Mouse (Mus musculus) intestine, embryonic 15.5 days (tissue): ENCODE measurements around the gene Spred1. TPM values are rescaled to one million over a fixed set of nuclear protein-coding genes. Genes with fewer than 3 reads are reported as not detected.
A peak's percentile ranks its signal among the peaks of the same experiment; 100 is the strongest.

Source experiments
- ATAC-seq: fragments of 200-750 bp; cut with Nextera tagmentation; 2 replicates; pipeline ENCODE4 v1.8.0; 2017; ENCODE audit warnings: moderate TSS enrichment, moderate library complexity
- H3K27ac ChIP-seq: fragments of 300-500 bp; sonication (generic); 2 replicates; pipeline ENCODE4 v1.5.1; 2015; ENCODE audit warnings: mild to moderate bottlenecking, inconsistent platforms
- H3K27me3 ChIP-seq: fragments of 300-500 bp; sonication (generic); replicated peaks from 2 replicates; pipeline ENCODE4 v1.6.1; 2015; ENCODE audit warnings: inconsistent platforms
- H3K36me3 ChIP-seq: fragments of 300-500 bp; sonication (generic); 2 replicates; pipeline ENCODE4 v1.6.1; 2015; ENCODE audit warnings: inconsistent platforms
- H3K4me1 ChIP-seq: fragments of 300-500 bp; sonication (generic); replicated peaks from 2 replicates; pipeline ENCODE4 v1.6.1; 2015; ENCODE audit warnings: inconsistent platforms
- H3K4me2 ChIP-seq: fragments of 300-500 bp; sonication (generic); replicated peaks from 2 replicates; pipeline ENCODE4 v1.6.1; 2015; ENCODE audit warnings: mild to moderate bottlenecking, inconsistent platforms
- H3K4me3 ChIP-seq: fragments of 300-500 bp; sonication (generic); replicated peaks from 2 replicates; pipeline ENCODE4 v1.5.1; 2015; ENCODE audit warnings: inconsistent platforms
- H3K9ac ChIP-seq: fragments of 300-500 bp; sonication (generic); 2 replicates; pipeline ENCODE4 v1.6.1; 2015; ENCODE audit warnings: inconsistent platforms
- H3K9me3 ChIP-seq: fragments of 300-500 bp; sonication (generic); 2 replicates; pipeline ENCODE4 v1.6.1; 2016; ENCODE audit warnings: inconsistent platforms
- WGBS: fragments of 180-500 bp; shearing (Covaris S2); methylation state at CpG from one replicate; pipeline ENCODE4 v1.1.7; 2015; 5-methylcytosine and 5-hydroxymethylcytosine counted together
- polyA plus RNA-seq: library from polyadenylated mRNA; unstranded; fragments of >200 nt; fragmentation: Nextera tagmentation; extraction: Ambion mirVana; gene quantifications from 2 replicates; pipeline ENCODE4 v1.2.1, GENCODE M21; 2015

The Spred1 gene
- polyA plus RNA-seq, 1 experiment from 2014 or later = 13.0 TPM

- Histone ChIP-seq H3K27ac (no peak overlapping the region), H3K9ac (no peak overlapping the region), H3K4me3 (no peak overlapping the region), H3K36me3 (no peaks in the 10 kb centered on the region), H3K27me3 (no peaks in the 10 kb centered on the region), H3K9me3 (no peaks in the 10 kb centered on the region), H3K4me1 (no peaks in the 10 kb centered on the region), H3K4me2 (no peak overlapping the region)
- WGBS = 50% methylated on average over 10 of the region's 10 CpGs
- no peak for ATAC-seq
These were observed 21.9 kb upstream of the Spred1 start for GRCm38 (mm10) chr2:117099316-117099715.

- H3K4me2 ChIP-seq = no peak overlapping the region
- 34% methylated on average over 4 of the region's 4 CpGs for WGBS
- no peak overlapping the region for H3K4me3 ChIP-seq
These were observed 17.7 kb upstream of the Spred1 start for GRCm38 (mm10) chr2:117103461-117103860.

GRCm38 (mm10) chr2:117105407-117105806 is 15.8 kb upstream of the Spred1 start:
- Histone ChIP-seq H3K27me3 (no peaks in the 10 kb centered on the region), H3K9ac (no peak overlapping the region), H3K4me1 (no peaks in the 10 kb centered on the region), H3K9me3 (no peaks in the 10 kb centered on the region), H3K4me3 (no peak overlapping the region), H3K36me3 (no peaks in the 10 kb centered on the region), H3K27ac (no peak overlapping the region), H3K4me2 (no peak overlapping the region)
- 86% methylated on average over 7 of the region's 7 CpGs for WGBS
- ATAC-seq = no peak

More at GRCm38 (mm10) chr2:117103461-117103860, 17.7 kb upstream of the Spred1 start:
- Histone ChIP-seq H3K4me1 (no peaks in the 10 kb centered on the region), H3K9ac (no peak overlapping the region), H3K9me3 (no peaks in the 10 kb centered on the region), H3K36me3 (no peaks in the 10 kb centered on the region), H3K27me3 (no peaks in the 10 kb centered on the region), H3K27ac (no peak overlapping the region)
- no peak for ATAC-seq

- no peaks in the 10 kb centered on the region for H3K27me3 ChIP-seq
- H3K9me3 ChIP-seq = no peaks in the 10 kb centered on the region
- no peak overlapping the region for H3K4me3 ChIP-seq
- 55% methylated on average over 4 of the region's 4 CpGs for WGBS
- no peaks in the 10 kb centered on the region for H3K36me3 ChIP-seq
- H3K9ac ChIP-seq = no peak overlapping the region
- H3K27ac ChIP-seq = no peak overlapping the region
- no peak overlapping the region for H3K4me2 ChIP-seq
- ATAC-seq = no peak
- H3K4me1 ChIP-seq = no peaks in the 10 kb centered on the region
These were observed 13.1 kb upstream of the Spred1 start for GRCm38 (mm10) chr2:117108059-117108458.

GRCm38 (mm10) chr2:117109296-117109695 is 11.9 kb upstream of the Spred1 start:
- Histone ChIP-seq H3K27me3 (no peaks in the 10 kb centered on the region), H3K4me3 (no peak overlapping the region), H3K27ac (no peak overlapping the region), H3K36me3 (no peaks in the 10 kb centered on the region), H3K4me1 (no peaks in the 10 kb centered on the region), H3K9me3 (no peaks in the 10 kb centered on the region), H3K4me2 (no peak overlapping the region), H3K9ac (no peak overlapping the region)
- no peak for ATAC-seq
- WGBS = 44% methylated on average over 2 of the region's 2 CpGs

- Histone ChIP-seq H3K27ac (no peak overlapping the region), H3K36me3 (no peaks in the 10 kb centered on the region), H3K9me3 (no peaks in the 10 kb centered on the region), H3K9ac (no peak overlapping the region), H3K4me2 (no peak overlapping the region), H3K27me3 (no peaks in the 10 kb centered on the region), H3K4me3 (no peak overlapping the region), H3K4me1 (no peaks in the 10 kb centered on the region)
- ATAC-seq = no peak
- 83% methylated on average over 6 of the region's 6 CpGs for WGBS
These were observed 10.8 kb upstream of the Spred1 start for GRCm38 (mm10) chr2:117110355-117110866.

GRCm38 (mm10) chr2:117113262-117113661 is 7.9 kb upstream of the Spred1 start:
- ATAC-seq = no peak

GRCm38 (mm10) chr2:117113762-117114161 is 7.4 kb upstream of the Spred1 start:
- no peak overlapping the region for H3K27ac ChIP-seq
- 36% methylated on average over 4 of the region's 4 CpGs for WGBS

More at GRCm38 (mm10) chr2:117113262-117113661, 7.9 kb upstream of the Spred1 start:
- H3K4me1 ChIP-seq = no peaks in the 10 kb centered on the region
- H3K9ac ChIP-seq = no peak overlapping the region
- H3K27me3 ChIP-seq = no peaks in the 10 kb centered on the region
- no peak overlapping the region for H3K27ac ChIP-seq
- no peaks in the 10 kb centered on the region for H3K9me3 ChIP-seq
- H3K36me3 ChIP-seq = no peaks in the 10 kb centered on the region
- no peak overlapping the region for H3K4me2 ChIP-seq
- H3K4me3 ChIP-seq = no peak overlapping the region
- 79% methylated on average over 2 of the region's 2 CpGs for WGBS

GRCm38 (mm10) chr2:117118516-117118915 is 2.7 kb upstream of the Spred1 start:
- H3K36me3 ChIP-seq = no peaks in the 10 kb centered on the region
- WGBS = 70% methylated on average over 2 of the region's 2 CpGs

More at GRCm38 (mm10) chr2:117113762-117114161, 7.4 kb upstream of the Spred1 start:
- H3K9me3 ChIP-seq = no peaks in the 10 kb centered on the region
- H3K36me3 ChIP-seq = no peaks in the 10 kb centered on the region
- no peak overlapping the region for H3K4me2 ChIP-seq
- H3K9ac ChIP-seq = no peak overlapping the region
- peak; percentile 49 for ATAC-seq
- no peaks in the 10 kb centered on the region for H3K4me1 ChIP-seq
- H3K27me3 ChIP-seq = no peaks in the 10 kb centered on the region
- no peak overlapping the region for H3K4me3 ChIP-seq

GRCm38 (mm10) chr2:117119291-117120245 is 1.6 kb upstream of the Spred1 start:
- peak; percentile 60 for ATAC-seq
- 7% methylated on average over 30 of the region's 30 CpGs for WGBS

More at GRCm38 (mm10) chr2:117118516-117118915, 2.7 kb upstream of the Spred1 start:
- Histone ChIP-seq H3K4me2 (no peak overlapping the region), H3K27me3 (no peaks in the 10 kb centered on the region), H3K27ac (no peak overlapping the region), H3K4me1 (peaks cover 4% of the 10 kb centered on the region; the same call in 1 of the 2 replicates), H3K4me3 (no peak overlapping the region), H3K9ac (no peak overlapping the region), H3K9me3 (no peaks in the 10 kb centered on the region)
- no peak for ATAC-seq

GRCm38 (mm10) chr2:117120246-117121211 is 645 bp upstream of the Spred1 start:
- Histone ChIP-seq H3K4me2 (peak overlapping the region; percentile 65), H3K36me3 (no peaks in the 10 kb centered on the region), H3K4me3 (peak overlapping the region; percentile 97), H3K27ac (peak overlapping the region; percentile 99), H3K4me1 (peaks cover 4% of the 10 kb centered on the region; the same call in 1 of the 2 replicates), H3K9ac (peak overlapping the region; percentile 94), H3K27me3 (no peaks in the 10 kb centered on the region), H3K9me3 (no peaks in the 10 kb centered on the region)
- ATAC-seq = peak; percentile 82
- under 1% methylated on average over 101 of the region's 101 CpGs for WGBS

More at GRCm38 (mm10) chr2:117119291-117120245, 1.6 kb upstream of the Spred1 start:
- no peaks in the 10 kb centered on the region for H3K36me3 ChIP-seq
- peaks cover 4% of the 10 kb centered on the region; the same call in 1 of the 2 replicates for H3K4me1 ChIP-seq
- peak overlapping the region; percentile 65 for H3K4me2 ChIP-seq
- H3K9ac ChIP-seq = peak overlapping the region; percentile 94
- no peaks in the 10 kb centered on the region for H3K9me3 ChIP-seq
- peak overlapping the region; percentile 97 for H3K4me3 ChIP-seq
- H3K27me3 ChIP-seq = no peaks in the 10 kb centered on the region
- peak overlapping the region; percentile 99 for H3K27ac ChIP-seq
